Mouse (Mus musculus) kidney, adult 2 months (tissue): ENCODE measurements around the gene Pcyox1.

Source experiments
- CTCF ChIP-seq: fragments of 200-500 bp; conservative IDR thresholded peaks from 2 replicates; pipeline ENCODE4 v1.5.1; 2011; ENCODE audit warnings: low read depth, mild to moderate bottlenecking, control low read depth, low read length, moderate library complexity, mixed read lengths; ENCODE audit not compliant: insufficient read depth, insufficient read length
- POLR2A ChIP-seq: fragments of 200-500 bp; IDR thresholded peaks from one replicate; pipeline ENCODE4 v1.6.1; 2011; ENCODE audit warnings: low read depth, low read length, control low read depth

GRCm38 (mm10) chr6:86426358-86426757 is 29.4 kb upstream of the Pcyox1 start, which contains the start of gene Gm44790:
- TF ChIP-seq POLR2A, result no peak
- TF ChIP-seq CTCF, result no peak
